Mouse (Mus musculus) midbrain, embryonic 11.5 days (tissue): ENCODE data around the gene Abhd13. TPM values are rescaled to one million over a fixed set of nuclear protein-coding genes. Genes with fewer than 3 reads are reported as not detected.

Experiments used
- ATAC-seq: fragments of 200-750 bp; cut with Nextera tagmentation; 2 replicates; pipeline ENCODE4 v1.8.0; 2017; ENCODE audit warnings: moderate TSS enrichment, moderate library complexity; ENCODE audit not compliant: low FRiP score
- DNase-seq: peaks from one replicate; pipeline ENCODE4 v3.0.0; 2015; ENCODE audit warnings: low spot score; ENCODE audit errors: missing footprints
- H3K27ac ChIP-seq: fragments of 300-500 bp; sonication (generic); 2 replicates; pipeline ENCODE4 v1.5.1; 2014; ENCODE audit warnings: low read depth, low read length
- H3K27me3 ChIP-seq: fragments of 300-500 bp; sonication (generic); 2 replicates; pipeline ENCODE4 v1.6.1; 2014; ENCODE audit warnings: mild to moderate bottlenecking, low read length, moderate library complexity, mixed read lengths; ENCODE audit not compliant: control insufficient read depth, insufficient read depth
- H3K36me3 ChIP-seq: fragments of 300-500 bp; sonication (generic); 2 replicates; pipeline ENCODE4 v1.6.1; 2014; ENCODE audit warnings: mild to moderate bottlenecking, low read length, moderate library complexity, mixed read lengths; ENCODE audit not compliant: control insufficient read depth, insufficient read depth
- H3K4me1 ChIP-seq: fragments of 300-500 bp; sonication (generic); 2 replicates; pipeline ENCODE4 v1.6.1; 2014; ENCODE audit warnings: low read length; ENCODE audit not compliant: control insufficient read depth, insufficient read depth
- H3K4me2 ChIP-seq: fragments of 300-500 bp; sonication (generic); 2 replicates; pipeline ENCODE4 v1.6.1; 2014; ENCODE audit warnings: mild to moderate bottlenecking, moderate library complexity
- H3K4me3 ChIP-seq: fragments of 300-500 bp; sonication (generic); 2 replicates; pipeline ENCODE4 v1.5.1; 2014; ENCODE audit warnings: low read depth, low read length
- H3K9ac ChIP-seq: fragments of 300-500 bp; sonication (generic); 2 replicates; pipeline ENCODE4 v1.6.1; 2014; ENCODE audit warnings: low read length
- H3K9me3 ChIP-seq: fragments of 300-500 bp; sonication (generic); 2 replicates; pipeline ENCODE4 v1.6.1; 2016; ENCODE audit warnings: low read length; ENCODE audit not compliant: control insufficient read depth
- WGBS: fragments of 180-500 bp; shearing (Covaris S2); extraction: QIAGEN DNeasy Blood & Tissue Kit; methylation state at CpG from one replicate; pipeline ENCODE4 v1.1.7; 2014; 5-methylcytosine and 5-hydroxymethylcytosine counted together
- polyA plus RNA-seq: library from polyadenylated mRNA; unstranded; fragments of >200 nt; fragmentation: Nextera tagmentation; extraction: Ambion mirVana; gene quantifications from 2 replicates; pipeline ENCODE4 v1.2.1, GENCODE M21; 2014

The Abhd13 gene
- polyA plus RNA-seq, 1 experiment from 2014 or later: 22.9 TPM

GRCm38 (mm10) chr8:10006156-10006985 lies 28.9 kb downstream of the Abhd13 start, which contains the start of gene Tnfsf13b:
Gene Tnfsf13b, plus strand, starts transcription at chr8:10006467.
- H3K27ac ChIP-seq: no peak within 1 kb of the TSS
- no peak for DNase-seq
- H3K4me1 ChIP-seq: peaks cover 5% of the 10 kb centered on the region
- peak within 1 kb of the TSS; percentile 71 for H3K4me2 ChIP-seq
- WGBS: 77% methylated on average over 16 of the region's 16 CpGs
- no peaks in the 10 kb centered on the region for H3K9me3 ChIP-seq
- H3K27me3 ChIP-seq: peaks cover 10% of the 10 kb centered on the region
- no peaks in the 10 kb centered on the region for H3K36me3 ChIP-seq
- no peak for ATAC-seq
- peak within 1 kb of the TSS; percentile 49 for H3K9ac ChIP-seq
- H3K4me3 ChIP-seq: peak within 1 kb of the TSS; percentile 41

GRCm38 (mm10) chr8:10006986-10007659 lies 29.6 kb downstream of the Abhd13 start:
- 5% methylated on average over 29 of the region's 29 CpGs for WGBS
- peak; percentile 84 for ATAC-seq
- Histone ChIP-seq H3K9me3 (no peaks in the 10 kb centered on the region), H3K4me1 (peaks cover 5% of the 10 kb centered on the region), H3K9ac (peak overlapping the region; percentile 49), H3K4me3 (peak overlapping the region; percentile 41), H3K4me2 (peak overlapping the region; percentile 71), H3K27me3 (peaks cover 10% of the 10 kb centered on the region), H3K36me3 (no peaks in the 10 kb centered on the region), H3K27ac (no peak overlapping the region)
- DNase-seq: peak; percentile 95

GRCm38 (mm10) chr8:10007660-10008028 lies 30.1 kb downstream of the Abhd13 start:
- Histone ChIP-seq H3K4me3 (peak overlapping the region; percentile 41), H3K9ac (no peak overlapping the region)
- 35% methylated on average over 6 of the region's 6 CpGs for WGBS

GRCm38 (mm10) chr8:10016252-10016651 lies 38.7 kb downstream of the Abhd13 start:
- 88% methylated on average over 1 of the region's 1 CpGs for WGBS
- ATAC-seq: no peak
- no peaks in the 10 kb centered on the region for H3K9me3 ChIP-seq
- H3K27me3 ChIP-seq: no peaks in the 10 kb centered on the region
- no peaks in the 10 kb centered on the region for H3K4me1 ChIP-seq
- no peak overlapping the region for H3K4me3 ChIP-seq
- DNase-seq: no peak
- H3K9ac ChIP-seq: no peak overlapping the region
- H3K27ac ChIP-seq: no peak overlapping the region
- no peaks in the 10 kb centered on the region for H3K36me3 ChIP-seq
- no peak overlapping the region for H3K4me2 ChIP-seq

More at GRCm38 (mm10) chr8:10007660-10008028, 30.1 kb downstream of the Abhd13 start:
- H3K4me2 ChIP-seq: peak overlapping the region; percentile 71
- ATAC-seq (no peak), DNase-seq (peak; percentile 87)
- H3K27me3 ChIP-seq: peaks cover 10% of the 10 kb centered on the region
- H3K36me3 ChIP-seq: no peaks in the 10 kb centered on the region
- H3K4me1 ChIP-seq: peaks cover 5% of the 10 kb centered on the region
- H3K9me3 ChIP-seq: no peaks in the 10 kb centered on the region
- no peak overlapping the region for H3K27ac ChIP-seq

GRCm38 (mm10) chr8:10017231-10017630 lies 39.7 kb downstream of the Abhd13 start:
- Histone ChIP-seq H3K4me3 (no peak overlapping the region), H3K9me3 (no peaks in the 10 kb centered on the region), H3K4me2 (no peak overlapping the region), H3K27ac (no peak overlapping the region), H3K9ac (no peak overlapping the region), H3K36me3 (no peaks in the 10 kb centered on the region), H3K4me1 (no peaks in the 10 kb centered on the region), H3K27me3 (no peaks in the 10 kb centered on the region)
- WGBS: 86% methylated on average over 3 of the region's 3 CpGs
- no peak for ATAC-seq
- no peak for DNase-seq

GRCm38 (mm10) chr8:10030320-10031060 lies 53.0 kb downstream of the Abhd13 start:
- WGBS: 77% methylated on average over 8 of the region's 8 CpGs
- H3K27me3 ChIP-seq: no peaks in the 10 kb centered on the region
- DNase-seq (no peak), ATAC-seq (peak; percentile 11; the same call in 1 of the 2 replicates)
- no peak overlapping the region for H3K4me3 ChIP-seq
- no peaks in the 10 kb centered on the region for H3K4me1 ChIP-seq
- H3K9ac ChIP-seq: no peak overlapping the region
- H3K36me3 ChIP-seq: no peaks in the 10 kb centered on the region
- no peaks in the 10 kb centered on the region for H3K9me3 ChIP-seq
- H3K4me2 ChIP-seq: no peak overlapping the region
- no peak overlapping the region for H3K27ac ChIP-seq

- Histone ChIP-seq H3K27me3 (no peaks in the 10 kb centered on the region), H3K4me1 (no peaks in the 10 kb centered on the region), H3K4me2 (no peak overlapping the region), H3K9me3 (no peaks in the 10 kb centered on the region), H3K36me3 (no peaks in the 10 kb centered on the region), H3K4me3 (no peak overlapping the region), H3K9ac (no peak overlapping the region), H3K27ac (no peak overlapping the region)
- WGBS: 87% methylated on average over 9 of the region's 9 CpGs
- no peak for DNase-seq
- ATAC-seq: no peak
These were observed 53.7 kb downstream of the Abhd13 start for GRCm38 (mm10) chr8:10031177-10031576.

- WGBS: 72% methylated on average over 3 of the region's 3 CpGs
- Histone ChIP-seq H3K9ac (no peak overlapping the region), H3K9me3 (no peaks in the 10 kb centered on the region), H3K27me3 (no peaks in the 10 kb centered on the region), H3K36me3 (no peaks in the 10 kb centered on the region), H3K4me1 (no peaks in the 10 kb centered on the region), H3K4me3 (no peak overlapping the region), H3K27ac (no peak overlapping the region), H3K4me2 (no peak overlapping the region)
- DNase-seq: no peak
- ATAC-seq: no peak
These were observed 63.4 kb downstream of the Abhd13 start for GRCm38 (mm10) chr8:10040866-10041265.
